In the genomic region with DNA sequence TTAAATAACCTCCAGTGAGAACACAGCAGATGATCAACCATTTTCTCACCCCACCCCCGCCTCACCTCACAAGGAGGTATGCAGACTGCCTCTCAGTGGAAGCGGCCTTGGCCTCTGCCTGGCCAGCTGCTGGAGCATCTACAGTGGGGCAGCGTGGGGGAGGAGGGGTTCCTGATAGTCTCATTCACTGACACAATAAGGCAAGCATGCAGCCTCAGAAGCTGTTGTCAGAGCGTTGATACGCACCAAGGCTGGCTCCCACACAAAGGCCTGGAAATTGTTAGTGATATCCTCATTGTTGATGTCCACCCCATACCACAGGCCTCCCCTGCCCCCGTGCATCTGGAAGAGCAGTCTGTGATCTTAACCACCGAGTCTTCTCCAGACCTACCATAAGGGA, we compare ENCODE assay signal across 21 mouse cellular contexts. TPM values are rescaled to one million over a fixed set of nuclear protein-coding genes. Genes with fewer than 3 reads are reported as not detected.
DNase-seq lines count a peak whose midpoint lies in the region; ATAC-seq lines count a peak whose summit lies in the region.
"Had no signal": no experiment of that assay in that cellular context is flagged by ENCODE, and none has a peak within 500 bp of the region (broad histone marks: within the 10 kb centered on the region; RNA-seq: fewer than 3 reads in every experiment).

No protein-coding gene starts in this region.

- H3K9ac ChIP-seq in forebrain, embryonic 16.5 days (replicated peaks; ENCODE audit: low read depth, low read length): no peak overlapping the region
- no peak overlapping the region for H3K9ac ChIP-seq in hindbrain, embryonic 13.5 days
- H3K9ac ChIP-seq: liver, embryonic 13.5 days; lung, embryonic 15.5 days; midbrain, embryonic 12.5 days; neural tube, embryonic 12.5 days had no signal

- H3K4me1 ChIP-seq in forebrain, embryonic 10.5 days: peaks cover 18% of the 10 kb centered on the region
- H3K4me1 ChIP-seq in forebrain, embryonic 16.5 days (replicated peaks; ENCODE audit: control insufficient read depth, insufficient read depth, low read length): peaks cover under 1% of the 10 kb centered on the region; the same call in 1 of the 2 replicates
- peaks cover 9% of the 10 kb centered on the region for H3K4me1 ChIP-seq in hindbrain, embryonic 10.5 days (replicated peaks)
- H3K4me1 ChIP-seq in hindbrain, embryonic 13.5 days (replicated peaks): peaks cover 1% of the 10 kb centered on the region
- H3K4me1 ChIP-seq: lung, embryonic 15.5 days; neural tube, embryonic 12.5 days had no signal

- no peak for ATAC-seq in forebrain, embryonic 16.5 days
- no peak for ATAC-seq in hindbrain, embryonic 13.5 days (ENCODE audit: low FRiP score)

- no peak for DNase-seq in forebrain, embryonic 10.5 days (ENCODE audit: extremely low spot score, low spot score)
- no peak for DNase-seq in hindbrain, embryonic 10.5 days (ENCODE audit: low spot score)
- DNase-seq in ovary, adult 18-20 months (ENCODE audit: low spot score): peak; percentile 73
- DNase-seq in ovary, postnatal 10 days (ENCODE audit: low spot score): no peak
- no peak for DNase-seq in left cerebral cortex, postnatal 25 days (ENCODE audit: low spot score in 2 of 2)
- DNase-seq: cerebellum, adult 2 months; cerebellum, postnatal 36 days; gastrocnemius, adult 2 months; heart, postnatal 36 days; kidney, adult 2 months; kidney, postnatal 36 days; layer of hippocampus, adult 9-11 months; liver, embryonic 13.5 days; right cerebral cortex, postnatal 4 days had no signal

- 77% methylated on average over 7 of the region's 7 CpGs for WGBS in forebrain, embryonic 10.5 days
- 68% methylated on average over 7 of the region's 7 CpGs for WGBS in forebrain, embryonic 16.5 days
- WGBS in hindbrain, embryonic 10.5 days: 64% methylated on average over 7 of the region's 7 CpGs
- WGBS in hindbrain, embryonic 13.5 days: 55% methylated on average over 7 of the region's 7 CpGs

- H3K36me3 ChIP-seq in forebrain, embryonic 10.5 days (replicated peaks): no peaks in the 10 kb centered on the region
- no peaks in the 10 kb centered on the region for H3K36me3 ChIP-seq in forebrain, embryonic 16.5 days (ENCODE audit: control insufficient read depth, insufficient read depth)
- H3K36me3 ChIP-seq in hindbrain, embryonic 10.5 days: no peaks in the 10 kb centered on the region
- no peaks in the 10 kb centered on the region for H3K36me3 ChIP-seq in hindbrain, embryonic 13.5 days
- H3K36me3 ChIP-seq: G1E; liver, embryonic 13.5 days; lung, embryonic 15.5 days; midbrain, embryonic 12.5 days; neural tube, embryonic 12.5 days had no signal

- H3K9me3 ChIP-seq in forebrain, embryonic 10.5 days: no peaks in the 10 kb centered on the region
- H3K9me3 ChIP-seq in forebrain, embryonic 16.5 days (ENCODE audit: control insufficient read depth, low read length): no peaks in the 10 kb centered on the region
- H3K9me3 ChIP-seq in hindbrain, embryonic 10.5 days: no peaks in the 10 kb centered on the region
- no peaks in the 10 kb centered on the region for H3K9me3 ChIP-seq in hindbrain, embryonic 13.5 days
- H3K9me3 ChIP-seq: G1E; liver, embryonic 13.5 days; lung, embryonic 15.5 days; midbrain, embryonic 12.5 days; neural tube, embryonic 12.5 days had no signal

- H3K27ac ChIP-seq in forebrain, embryonic 10.5 days: 0 out of 2 replicates have a peak overlapping the region, but pooled peaks have one; percentile 40
- no peak overlapping the region for H3K27ac ChIP-seq in forebrain, embryonic 16.5 days (ENCODE audit: low read length)
- peak overlapping the region; percentile 50 for H3K27ac ChIP-seq in hindbrain, embryonic 10.5 days
- H3K27ac ChIP-seq in hindbrain, embryonic 13.5 days: no peak overlapping the region
- H3K27ac ChIP-seq: gastrocnemius, adult 2 months; liver, embryonic 13.5 days; lung, embryonic 15.5 days; midbrain, embryonic 12.5 days; neural tube, embryonic 12.5 days had no signal

- H3K4me3 ChIP-seq in forebrain, embryonic 10.5 days: no peak overlapping the region
- no peak overlapping the region for H3K4me3 ChIP-seq in forebrain, embryonic 16.5 days (replicated peaks; ENCODE audit: low read length)
- H3K4me3 ChIP-seq in hindbrain, embryonic 10.5 days: no peak overlapping the region
- no peak overlapping the region for H3K4me3 ChIP-seq in hindbrain, embryonic 13.5 days
- H3K4me3 ChIP-seq: gastrocnemius, adult 2 months; liver, embryonic 13.5 days; lung, embryonic 15.5 days; midbrain, embryonic 12.5 days; neural tube, embryonic 12.5 days had no signal

- intact Hi-C loops in left cerebral cortex, postnatal 25 days (cut with DNase I): no loop called here

- peaks cover 11% of the 10 kb centered on the region for H3K27me3 ChIP-seq in forebrain, embryonic 10.5 days (ENCODE audit: poor library complexity, severe bottlenecking)
- H3K27me3 ChIP-seq in forebrain, embryonic 16.5 days (replicated peaks; ENCODE audit: control insufficient read depth, insufficient read depth, low read length): no peaks in the 10 kb centered on the region
- H3K27me3 ChIP-seq in hindbrain, embryonic 10.5 days (ENCODE audit: insufficient read depth, poor library complexity, severe bottlenecking): 0 out of 2 replicates have a peak, but pooled peaks cover 4% of the 10 kb centered on the region
- no peaks in the 10 kb centered on the region; the same call in 1 of the 2 replicates for H3K27me3 ChIP-seq in hindbrain, embryonic 13.5 days
- H3K27me3 ChIP-seq: liver, embryonic 13.5 days; lung, embryonic 15.5 days; midbrain, embryonic 12.5 days; neural tube, embryonic 12.5 days had no signal

- no peak overlapping the region for H3K4me2 ChIP-seq in forebrain, embryonic 16.5 days (ENCODE audit: low read length)
- no peak overlapping the region for H3K4me2 ChIP-seq in hindbrain, embryonic 13.5 days
- H3K4me2 ChIP-seq: liver, embryonic 13.5 days; lung, embryonic 15.5 days; midbrain, embryonic 12.5 days; neural tube, embryonic 12.5 days had no signal

RNA-seq across cellular contexts. Expression of a gene that starts 4.0 kb away (rescaled TPM):
- 0.25 and 0.36 TPM in 2 replicates for polyA plus RNA-seq in forebrain, embryonic 10.5 days (2016; fragmentation: Nextera tagmentation; extraction: Ambion mirVana)
- 0.14 and 0.29 TPM in 2 replicates for polyA plus RNA-seq in forebrain, embryonic 16.5 days (2015; fragmentation: Nextera tagmentation; extraction: Ambion mirVana)
- polyA plus RNA-seq in hindbrain, embryonic 10.5 days (2016; fragmentation: Nextera tagmentation; extraction: Ambion mirVana): 0.41 and 0.54 TPM in 2 replicates
- 0.31 and 0.36 TPM in 2 replicates for polyA plus RNA-seq in hindbrain, embryonic 13.5 days (2015; fragmentation: Nextera tagmentation; extraction: Ambion mirVana)
- total RNA-seq in left cerebral cortex, postnatal 25 days (2021): not detected
- total RNA-seq: gastrocnemius, adult 2 months had no signal
- polyA plus RNA-seq: forebrain, embryonic 11.5 days; neural tube, embryonic 12.5 days had no signal

Comparison
In these comparisons a context has a peak if more than half of its experiments do, and no peak if none do; other contexts are left out.
1. H3K27ac ChIP-seq: peak in forebrain, embryonic 10.5 days (single experiment) and hindbrain, embryonic 10.5 days (single experiment); none in forebrain, embryonic 16.5 days (single experiment) and hindbrain, embryonic 13.5 days (single experiment).